Mouse (Mus musculus) adrenal gland, adult 10 weeks (tissue): ENCODE data around the gene Ezh1. TPM values are rescaled to one million over a fixed set of nuclear protein-coding genes. Genes with fewer than 3 reads are reported as not detected.

ENCODE experiments used
- polyA plus RNA-seq: library from polyadenylated mRNA; stranded (reverse); fragments of 350-450 nt; fragmentation: Illumina TruSeq; extraction: RNeasy Lipid Tissue Mini Kit (QIAGEN cat#74804); gene quantifications from one replicate; pipeline ENCODE4 v1.2.3, GENCODE M21; 2014; ENCODE audit warnings: low read depth, low replicate concordance

Ezh1 gene
- polyA plus RNA-seq: 26.1 TPM

DNA sequence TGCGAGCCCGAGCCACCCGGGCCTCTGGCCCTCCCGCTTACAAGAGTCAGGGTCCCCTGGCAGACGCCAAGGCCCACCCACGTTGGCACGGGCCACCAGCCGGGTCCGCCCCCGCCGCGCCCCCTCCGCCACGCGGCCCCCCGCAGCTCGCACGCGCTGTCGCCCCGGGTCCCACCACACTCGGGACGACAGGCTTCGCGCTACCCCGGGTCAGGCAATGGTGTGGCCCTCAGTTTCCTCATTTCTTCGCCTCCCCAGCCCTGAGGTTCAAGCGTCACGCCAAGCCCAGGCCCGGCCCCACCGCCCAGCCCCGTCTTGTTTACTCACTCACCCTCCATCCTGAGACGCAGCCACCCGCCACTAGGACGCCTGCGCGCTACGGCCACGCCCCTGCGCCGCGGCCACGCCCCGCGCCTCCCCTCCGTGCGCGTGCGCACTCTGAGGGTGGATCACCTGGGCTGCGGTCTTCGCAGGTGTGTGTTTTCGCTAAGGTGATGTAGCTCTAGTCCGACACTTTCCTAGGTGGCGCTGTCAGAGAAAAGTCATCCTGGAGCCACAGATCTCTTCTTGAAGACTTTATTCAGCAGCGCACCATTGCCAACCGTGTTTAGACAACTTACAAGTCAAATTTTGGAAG is at the start of gene Ezh1:
Gene Ezh1 (minus strand): TSS at position 399 of the 637 bp plus-strand sequence.

GRCm38 (mm10) chr11:101259948-101260825 is 33.9 kb upstream of the Ezh1 start, which contains the start of gene Wnk4:
Wnk4 (plus strand) TSS chr11:101260567.

GRCm38 (mm10) chr11:101253613-101254389 is 27.5 kb upstream of the Ezh1 start, which contains the start of gene Vps25:
Vps25 (plus strand) TSS chr11:101253707.

DNA sequence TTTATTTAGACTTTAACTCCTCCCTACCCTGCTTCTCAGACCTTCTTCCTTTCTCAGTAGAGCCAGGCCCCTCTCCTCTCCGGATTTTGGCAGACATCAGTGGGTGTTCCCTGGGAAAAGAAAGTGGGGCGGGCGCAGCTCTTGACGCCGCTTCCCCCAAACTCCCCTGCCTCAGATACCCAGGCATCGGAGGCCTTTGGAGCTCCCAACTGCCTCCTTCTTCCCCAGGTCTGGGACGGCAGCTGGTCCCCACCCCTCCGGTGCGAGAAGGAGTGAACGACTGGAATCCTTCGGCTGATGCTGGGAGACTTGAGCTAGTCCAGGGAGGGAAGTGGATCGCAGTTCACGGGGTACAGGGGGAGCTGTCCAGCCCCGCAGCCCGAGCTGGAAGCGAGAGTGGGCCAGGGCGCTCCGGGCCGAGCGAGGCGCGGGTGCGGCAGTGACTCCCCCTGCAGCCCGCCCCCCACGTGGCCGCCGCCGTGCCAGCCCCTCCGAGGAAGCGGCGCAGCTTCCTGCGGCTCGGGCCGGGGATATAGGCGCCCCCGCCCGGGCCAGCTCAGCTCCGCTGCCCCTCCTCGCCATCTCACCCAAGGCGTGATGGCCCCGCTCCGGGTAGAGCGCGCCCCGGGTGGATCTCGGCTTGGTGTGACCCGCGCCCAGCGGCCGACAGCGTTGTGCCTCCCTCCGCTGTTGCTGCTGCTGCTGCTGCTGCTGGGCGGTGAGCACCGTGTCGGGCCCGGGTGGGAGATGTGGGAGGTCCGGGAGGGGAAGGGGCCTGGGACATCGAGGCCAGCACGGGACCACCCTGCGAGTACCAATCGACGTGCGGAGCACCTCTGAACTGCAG is 19.8 kb upstream of the Ezh1 start, which contains the start of gene Ramp2:
Gene Ramp2 (plus strand): TSS at position 174 of the 847 bp plus-strand sequence.

GRCm38 (mm10) chr11:101174851-101175628 is 51.2 kb downstream of the Ezh1 start, which contains the start of gene Ccr10:
Ccr10 (minus strand) TSS chr11:101175443.

DNA sequence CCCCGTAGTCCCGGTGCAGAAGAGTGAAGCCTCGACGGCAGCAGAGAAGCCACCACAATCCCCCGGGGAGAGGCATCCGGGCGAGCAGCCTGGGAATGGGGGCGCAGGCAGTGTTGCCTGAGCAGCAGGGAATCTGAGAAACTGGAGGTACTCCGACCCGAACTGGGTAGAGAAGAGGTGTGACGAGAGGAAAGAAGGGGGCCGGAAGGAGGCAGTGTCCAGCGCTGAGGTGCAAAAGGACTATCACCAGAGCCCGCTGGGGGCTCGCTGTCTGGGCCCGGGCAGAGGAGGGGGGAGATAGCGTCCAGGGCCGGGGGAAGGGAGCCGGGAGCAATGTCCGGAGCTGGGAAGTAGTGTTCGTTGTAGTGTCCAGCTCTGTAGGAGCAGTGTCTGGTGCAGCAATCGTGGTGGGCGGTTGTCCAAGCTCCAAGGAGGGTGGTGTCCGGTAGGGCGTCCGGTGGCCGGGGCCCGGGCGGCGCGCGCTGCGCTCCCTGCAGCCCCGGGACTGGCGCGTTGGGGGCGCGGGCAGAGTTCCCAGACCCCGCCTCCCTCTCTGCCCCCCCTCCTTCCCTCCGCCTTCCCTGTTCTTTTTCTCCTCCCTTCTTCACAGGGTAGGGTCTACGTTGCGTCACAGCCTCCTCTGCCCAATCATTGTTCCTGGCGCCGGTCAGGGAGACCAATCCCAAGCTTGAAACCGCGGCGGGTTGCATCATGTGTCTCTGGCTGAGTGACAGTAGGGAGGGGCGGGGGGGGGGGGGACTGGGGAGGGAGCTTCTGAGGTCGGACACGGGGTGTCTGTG is 55.3 kb downstream of the Ezh1 start, which contains the start of gene Plekhh3:
Gene Plekhh3 (minus strand): TSS at position 541 of the 800 bp plus-strand sequence.

GRCm38 (mm10) chr11:101170354-101170810 is 55.9 kb downstream of the Ezh1 start, which contains the start of gene Cntnap1:
Cntnap1 (plus strand) TSS chr11:101170523.

DNA sequence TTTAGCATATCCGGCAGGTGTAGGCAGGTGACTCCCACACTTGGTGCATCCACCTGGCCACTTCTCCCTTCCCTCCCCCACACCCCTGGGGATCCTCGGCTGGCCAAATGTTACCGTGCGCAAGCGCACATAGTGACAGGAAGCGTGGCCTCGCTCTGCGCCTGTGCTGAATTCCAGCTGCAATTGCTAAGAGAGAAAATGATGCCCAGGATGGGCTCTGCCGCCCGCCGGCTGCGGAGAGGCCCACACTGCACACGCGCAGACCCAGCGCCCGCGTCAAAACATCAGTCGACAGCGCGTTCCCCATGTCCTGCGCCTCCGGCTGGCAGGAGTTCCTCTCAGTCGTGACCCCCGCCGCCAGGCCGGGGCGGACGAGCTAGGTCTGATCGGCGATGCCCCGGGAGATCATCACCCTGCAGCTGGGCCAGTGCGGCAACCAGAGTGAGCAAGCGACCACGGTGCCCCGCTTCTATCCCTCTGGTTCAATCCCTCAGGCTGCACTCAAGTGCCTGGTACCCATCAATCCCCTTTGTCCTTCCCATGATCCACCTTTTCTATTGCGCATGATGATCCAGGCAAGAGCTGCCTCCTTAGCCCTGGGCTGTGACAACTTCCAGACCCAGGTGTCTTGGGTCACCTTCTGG is 70.4 kb downstream of the Ezh1 start, which contains the start of gene Tubg2:
Gene Tubg2 (plus strand): TSS at position 180 of the 644 bp plus-strand sequence.

Other genes starting within 250 kb of the Ezh1 start
- gene Atp6v0a1, start 217.0 kb downstream of the Ezh1 start, polyA plus RNA-seq: 131 TPM
- gene Naglu, start 156.5 kb downstream of the Ezh1 start, polyA plus RNA-seq: 0.76 TPM
- gene Hsd17b1, start 148.1 kb downstream of the Ezh1 start, polyA plus RNA-seq: not detected
- 5.5 TPM for gene Coasy, start 143.9 kb downstream of the Ezh1 start, polyA plus RNA-seq
- gene Mlx, start 139.2 kb downstream of the Ezh1 start, polyA plus RNA-seq: 51.7 TPM
- gene Psmc3ip, start 131.0 kb downstream of the Ezh1 start, polyA plus RNA-seq: 4.3 TPM
- 40.1 TPM for gene Retreg3, start 106.6 kb downstream of the Ezh1 start, polyA plus RNA-seq
- gene Tubg1, start 106.5 kb downstream of the Ezh1 start, polyA plus RNA-seq: 3.0 TPM
- not detected for gene Tubg2, start 70.6 kb downstream of the Ezh1 start, polyA plus RNA-seq
- gene Cntnap1, start 55.9 kb downstream of the Ezh1 start, polyA plus RNA-seq: 0.17 TPM
- gene Plekhh3, start 55.1 kb downstream of the Ezh1 start, polyA plus RNA-seq: not detected
- not detected for gene Ccr10, start 51.0 kb downstream of the Ezh1 start, polyA plus RNA-seq
- gene Ramp2, start 19.6 kb upstream of the Ezh1 start, polyA plus RNA-seq: 6.6 TPM
- 99.3 TPM for gene Vps25, start 27.2 kb upstream of the Ezh1 start, polyA plus RNA-seq
- gene Wnk4, start 34.1 kb upstream of the Ezh1 start, polyA plus RNA-seq: not detected
- 0.35 TPM for gene Cntd1, start 52.5 kb upstream of the Ezh1 start, polyA plus RNA-seq
- 5.0 TPM for gene Coa3, start 52.7 kb upstream of the Ezh1 start, polyA plus RNA-seq
- 112 TPM for gene Becn1, start 75.8 kb upstream of the Ezh1 start, polyA plus RNA-seq
- 268 TPM for gene Psme3, start 89.8 kb upstream of the Ezh1 start, polyA plus RNA-seq
- gene Aoc2, start 98.6 kb upstream of the Ezh1 start, polyA plus RNA-seq: not detected
- 22.7 TPM for gene Aoc3, start 104.1 kb upstream of the Ezh1 start, polyA plus RNA-seq
- gene G6pc, start 141.1 kb upstream of the Ezh1 start, polyA plus RNA-seq: 0.47 TPM
- 8.6 TPM for gene Aarsd1, start 191.2 kb upstream of the Ezh1 start, polyA plus RNA-seq
- gene Gm27029, start 198.3 kb upstream of the Ezh1 start, polyA plus RNA-seq: not detected
- 5.1 TPM for gene Rundc1, start 198.6 kb upstream of the Ezh1 start, polyA plus RNA-seq
- 2.7 TPM for gene Ptges3l, start 198.9 kb upstream of the Ezh1 start, polyA plus RNA-seq
- gene Rpl27, start 215.8 kb upstream of the Ezh1 start, polyA plus RNA-seq: 55.5 TPM
- 3.5 TPM for gene Ifi35, start 221.9 kb upstream of the Ezh1 start, polyA plus RNA-seq
- 6.2 TPM for gene Rnd2, start 238.5 kb upstream of the Ezh1 start, polyA plus RNA-seq
- gene Vat1, start 239.8 kb upstream of the Ezh1 start, polyA plus RNA-seq: 5.2 TPM